ENCODE assay signal across 9 mouse cellular contexts in the genomic region with DNA sequence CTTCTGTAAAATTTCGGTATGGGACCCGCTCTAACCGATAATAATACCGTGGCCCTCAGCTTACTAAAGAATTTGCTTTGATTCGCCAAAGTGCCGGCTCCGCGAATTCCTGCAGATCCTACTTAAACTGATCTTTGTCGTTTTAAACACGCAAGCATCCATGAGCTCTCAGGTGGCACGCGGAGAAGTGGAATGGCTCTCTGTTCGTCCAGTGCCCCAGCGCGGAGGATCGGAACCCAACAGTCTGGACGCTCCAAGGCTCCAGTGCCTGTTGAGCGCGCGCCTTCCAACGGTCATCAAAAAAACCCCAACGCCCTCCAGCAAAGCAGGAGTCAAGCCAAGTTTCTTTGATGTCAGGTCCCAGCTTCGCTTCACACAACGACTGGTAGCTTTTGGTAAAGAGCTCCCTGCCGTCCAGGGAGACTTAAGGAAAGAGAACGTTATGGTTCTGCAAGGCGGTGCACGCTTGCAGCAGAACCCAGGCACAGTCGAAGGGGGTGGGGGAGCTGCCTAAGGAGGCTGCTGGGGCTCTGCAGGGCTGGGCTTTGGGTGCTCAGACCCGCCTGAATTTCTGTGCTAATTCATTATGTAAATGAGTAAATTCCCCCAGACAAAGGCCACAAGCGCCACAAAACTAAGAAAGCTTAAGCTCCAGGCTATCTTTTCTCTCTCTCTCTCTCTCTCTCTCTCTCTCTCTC. TPM values are rescaled to one million over a fixed set of nuclear protein-coding genes. Genes with fewer than 3 reads are reported as not detected.
A peak's percentile ranks its signal among the peaks of the same experiment; 100 is the strongest.
DNase-seq lines count a peak whose midpoint lies in the region; ATAC-seq lines count a peak whose summit lies in the region.
"Had no signal": no experiment of that assay in that cellular context is flagged by ENCODE, and none has a peak within 500 bp of the region (broad histone marks: within the 10 kb centered on the region; RNA-seq: fewer than 3 reads in every experiment).

No protein-coding gene starts in this region.

- H3K4me2 ChIP-seq in heart, embryonic 13.5 days = peak overlapping the region; percentile 97
- H3K4me2 ChIP-seq in hindbrain, embryonic 15.5 days = peak overlapping the region; percentile 88

- H3K9ac ChIP-seq in heart, embryonic 13.5 days = peak overlapping the region; percentile 57
- peak overlapping the region; percentile 30 for H3K9ac ChIP-seq in hindbrain, embryonic 15.5 days

- no peak for ATAC-seq in heart, embryonic 13.5 days (ENCODE audit: extremely low read depth, insufficient number of reproducible peaks, low FRiP score, low TSS enrichment)
- no peak for ATAC-seq in hindbrain, embryonic 15.5 days (ENCODE audit: low FRiP score, low read depth)
- no peak for ATAC-seq in megakaryocyte, adult 5-6 weeks (ENCODE audit: poor library complexity, severe bottlenecking)
- ATAC-seq: Patski had no signal

- H3K27me3 ChIP-seq in heart, embryonic 13.5 days (replicated peaks) = peaks cover 37% of the 10 kb centered on the region
- peaks cover 17% of the 10 kb centered on the region for H3K27me3 ChIP-seq in hindbrain, embryonic 15.5 days

- no peak for DNase-seq in heart, postnatal 36 days
- peak; percentile 28 for DNase-seq in embryo, embryonic 10 days (ENCODE audit: low spot score)
- peak; percentile 2 for DNase-seq in lung, postnatal 14 days
- DNase-seq in frontal cortex, adult 2 months (ENCODE audit: extremely low spot score in 1 of 2, low spot score in 1 of 2) = no peak
- no peak for DNase-seq in frontal cortex, postnatal 25 days (ENCODE audit: low spot score in 2 of 2)

- no peak overlapping the region for H3K27ac ChIP-seq in heart, embryonic 13.5 days (replicated peaks)
- H3K27ac ChIP-seq in hindbrain, embryonic 15.5 days (replicated peaks) = no peak overlapping the region

- H3K36me3 ChIP-seq in heart, embryonic 13.5 days = no peaks in the 10 kb centered on the region
- no peaks in the 10 kb centered on the region for H3K36me3 ChIP-seq in hindbrain, embryonic 15.5 days

- H3K4me3 ChIP-seq in heart, embryonic 13.5 days = peak overlapping the region; percentile 57
- H3K4me3 ChIP-seq in hindbrain, embryonic 15.5 days = peak overlapping the region; percentile 47

- H3K4me1 ChIP-seq in heart, embryonic 13.5 days = peaks cover 16% of the 10 kb centered on the region
- peaks cover 13% of the 10 kb centered on the region for H3K4me1 ChIP-seq in hindbrain, embryonic 15.5 days (replicated peaks)

- intact Hi-C loops in heart, postnatal 36 days (cut with DNase I) = no loop called here

- 3% methylated on average over 31 of the region's 31 CpGs for WGBS in heart, embryonic 13.5 days
- WGBS in hindbrain, embryonic 15.5 days = 2% methylated on average over 31 of the region's 31 CpGs

- H3K9me3 ChIP-seq in heart, embryonic 13.5 days = no peaks in the 10 kb centered on the region
- H3K9me3 ChIP-seq in hindbrain, embryonic 15.5 days = no peaks in the 10 kb centered on the region

RNA-seq across cellular contexts. Expression of a gene that starts 0.6 kb away (rescaled TPM):
- 0.12 and 0.28 TPM in 2 replicates for polyA plus RNA-seq in heart, embryonic 13.5 days (2015; fragmentation: Nextera tagmentation; extraction: Ambion mirVana)
- total RNA-seq in heart, postnatal 36 days (2021) = 1 to 10 TPM in 1 of 2 experiments, under 1 TPM in 1; 0.50 to 1.2 TPM
- polyA plus RNA-seq in hindbrain, embryonic 15.5 days (2015; fragmentation: Nextera tagmentation; extraction: Ambion mirVana) = 0.45 and 0.53 TPM in 2 replicates
- polyA plus RNA-seq in frontal cortex, adult 2 months (2012; rRNA removed) = 0.13 and 0.20 TPM in 2 replicates
- not detected in 2 replicates for total RNA-seq in megakaryocyte, adult 5-6 weeks (2015)
- not detected in 2 replicates for total RNA-seq in megakaryocyte, adult 5-6 weeks (2017)
- polyA plus RNA-seq: Patski had no signal

RNA-seq across cellular contexts. Expression of a gene that starts 28.1 kb away (rescaled TPM):
- 1.9 and 2.5 TPM in 2 replicates for polyA plus RNA-seq in heart, embryonic 13.5 days (2015; fragmentation: Nextera tagmentation; extraction: Ambion mirVana)
- under 1 TPM; 0.16 to 0.36 TPM for total RNA-seq in heart, postnatal 36 days (2021)
- polyA plus RNA-seq in hindbrain, embryonic 15.5 days (2015; fragmentation: Nextera tagmentation; extraction: Ambion mirVana) = 1.4 and 2.1 TPM in 2 replicates
- polyA plus RNA-seq in frontal cortex, adult 2 months (2012; rRNA removed) = 0.50 and 1.0 TPM in 2 replicates
- total RNA-seq in megakaryocyte, adult 5-6 weeks (2015) = not detected in 2 replicates
- not detected in 2 replicates for total RNA-seq in megakaryocyte, adult 5-6 weeks (2017)
- polyA plus RNA-seq: Patski had no signal

Comparison
In these comparisons a context has a peak if more than half of its experiments do, and no peak if none do; other contexts are left out.
1. DNase-seq: peak in embryo, embryonic 10 days (single experiment) and lung, postnatal 14 days (single experiment); none in heart, postnatal 36 days (0 of 2), frontal cortex, adult 2 months (0 of 2) and frontal cortex, postnatal 25 days (0 of 2).